Mouse (Mus musculus) CH12.LX (cell line): ENCODE measurements around the gene Slc3a1. TPM values are rescaled to one million over a fixed set of nuclear protein-coding genes. Genes with fewer than 3 reads are reported as not detected.

Experiments
- DNase-seq: peaks from one replicate; pipeline ENCODE4 v3.0.0-alpha.2; 2013; ENCODE audit errors: extremely low read depth
- H3K27ac ChIP-seq: 2 replicates; pipeline ENCODE4 v1.5.1; 2012; ENCODE audit warnings: low read depth, mild to moderate bottlenecking, control low read depth, moderate library complexity; ENCODE audit not compliant: insufficient read depth
- H3K27me3 ChIP-seq: replicated peaks from 2 replicates; pipeline ENCODE3; 2012; ENCODE audit warnings: inconsistent platforms
- H3K36me3 ChIP-seq, 2 experiments: replicated peaks in 1 of 2; 2 replicates each; pipeline versions ENCODE3 to v1.6.1; 2012; ENCODE audit warnings: inconsistent platforms in 1 of 2, low read length in 1 of 2, mild to moderate bottlenecking in 1 of 2, mixed read lengths in 1 of 2, moderate library complexity in 1 of 2; ENCODE audit not compliant: control insufficient read depth in 1 of 2, insufficient read depth in 1 of 2
- H3K4me1 ChIP-seq, 2 experiments: 2 replicates each; pipeline ENCODE4 v1.6.1; 2012; ENCODE audit warnings: inconsistent platforms in 1 of 2, moderate library complexity in 1 of 2; ENCODE audit not compliant: insufficient read depth in 2 of 2, control insufficient read depth in 1 of 2
- H3K4me2 ChIP-seq: 2 replicates; pipeline ENCODE4 v1.6.1; 2012; ENCODE audit warnings: low read depth, mild to moderate bottlenecking, control low read depth; ENCODE audit not compliant: poor library complexity, insufficient read depth, severe bottlenecking
- H3K4me3 ChIP-seq, 3 experiments: fragments of 150-350 bp in 1 of 3; sonication (generic) in 1 of 3; replicated peaks in 1 of 3; 2 replicates each; pipeline versions ENCODE3 to v1.5.1; 2011 to 2012; ENCODE audit warnings: low read depth in 2 of 3, low read length in 2 of 3, mild to moderate bottlenecking in 2 of 3, moderate library complexity in 2 of 3, control low read depth in 1 of 3, improper control_type of control experiment in 1 of 3, inconsistent platforms in 1 of 3, mixed read lengths in 1 of 3; ENCODE audit not compliant: poor library complexity in 1 of 3
- H3K79me2 ChIP-seq: replicated peaks from 2 replicates; pipeline ENCODE4 v1.6.1; 2012; ENCODE audit warnings: mild to moderate bottlenecking, moderate library complexity; ENCODE audit not compliant: control insufficient read depth, poor library complexity, insufficient read depth, severe bottlenecking; ENCODE audit errors: extremely low read depth
- H3K9ac ChIP-seq: 2 replicates; pipeline ENCODE4 v1.6.1; 2012; ENCODE audit warnings: low read depth, mild to moderate bottlenecking, control low read depth, moderate library complexity; ENCODE audit not compliant: insufficient read depth
- H3K9me3 ChIP-seq: replicated peaks from 2 replicates; pipeline ENCODE3; 2012; ENCODE audit warnings: low read length, inconsistent platforms, mixed read lengths
- CHD2 ChIP-seq: IDR thresholded peaks from 2 replicates; pipeline ENCODE4 v1.6.1; 2011; ENCODE audit warnings: low read length, improper control_type of control experiment
- GABPA ChIP-seq: IDR thresholded peaks from 2 replicates; pipeline ENCODE4 v1.6.1; 2012; ENCODE audit warnings: low read depth, low read length, improper control_type of control experiment, inconsistent platforms; ENCODE audit not compliant: insufficient replicate concordance
- HCFC1 ChIP-seq: IDR thresholded peaks from 2 replicates; pipeline ENCODE4 v1.6.1; 2012; ENCODE audit warnings: low read depth, mild to moderate bottlenecking, inconsistent platforms, low read length, improper control_type of control experiment
- IRF4 ChIP-seq: IDR thresholded peaks from 2 replicates; pipeline ENCODE4 v1.6.1; 2014; ENCODE audit warnings: low read depth, mild to moderate bottlenecking, inconsistent platforms, low read length, improper control_type of control experiment
- JUN ChIP-seq: IDR thresholded peaks from 2 replicates; pipeline ENCODE4 v1.6.1; 2011; ENCODE audit warnings: low read depth, mild to moderate bottlenecking, low read length, improper control_type of control experiment, moderate library complexity; ENCODE audit not compliant: insufficient read depth
- MAFK ChIP-seq: IDR thresholded peaks from 2 replicates; pipeline ENCODE4 v1.6.1; 2011; ENCODE audit warnings: low read length, improper control_type of control experiment; ENCODE audit not compliant: insufficient replicate concordance
- MAZ ChIP-seq: IDR thresholded peaks from 2 replicates; pipeline ENCODE4 v1.6.1; 2012; ENCODE audit warnings: low read depth, mild to moderate bottlenecking, inconsistent platforms, low read length, improper control_type of control experiment, moderate library complexity
- MXI1 ChIP-seq: IDR thresholded peaks from 2 replicates; pipeline ENCODE4 v1.6.1; 2011; ENCODE audit warnings: mild to moderate bottlenecking, low read depth, low read length, improper control_type of control experiment
- NRF1 ChIP-seq: IDR thresholded peaks from 2 replicates; pipeline ENCODE4 v1.6.1; 2014; ENCODE audit warnings: low read depth, mild to moderate bottlenecking, inconsistent platforms, low read length, improper control_type of control experiment, moderate library complexity
- POLR2A ChIP-seq: IDR thresholded peaks from 2 replicates; pipeline ENCODE4 v1.6.1; 2011; ENCODE audit warnings: low read depth, mild to moderate bottlenecking, improper control_type of control experiment, low read length
- TBP ChIP-seq: conservative IDR thresholded peaks from 2 replicates; pipeline ENCODE4 v1.6.1; 2011; ENCODE audit warnings: low read depth, low read length, improper control_type of control experiment
- UBTF ChIP-seq: IDR thresholded peaks from 2 replicates; pipeline ENCODE4 v1.6.1; 2012; ENCODE audit warnings: low read depth, mild to moderate bottlenecking, inconsistent platforms, low read length, improper control_type of control experiment, moderate library complexity
- USF1 ChIP-seq: IDR thresholded peaks from 2 replicates; pipeline ENCODE4 v1.6.1; 2014; ENCODE audit warnings: low read depth, mild to moderate bottlenecking, inconsistent platforms, low read length, improper control_type of control experiment
- USF2 ChIP-seq: conservative IDR thresholded peaks from 2 replicates; pipeline ENCODE4 v1.6.1; 2011; ENCODE audit warnings: low read depth, low read length, improper control_type of control experiment
- ZC3H11A ChIP-seq: IDR thresholded peaks from 2 replicates; pipeline ENCODE4 v1.6.1; 2012; ENCODE audit warnings: low read depth, mild to moderate bottlenecking, inconsistent platforms, low read length, improper control_type of control experiment
- ZKSCAN1 ChIP-seq: IDR thresholded peaks from 2 replicates; pipeline ENCODE4 v1.6.1; 2012; ENCODE audit warnings: low read depth, inconsistent platforms, low read length, improper control_type of control experiment, borderline replicate concordance
- dilution Hi-C: fragments of 300-500 bp; cut with MboI; formaldehyde crosslinking; loops from 2 replicates; pipeline ENCODE4 v1.14.3; 2020; ENCODE audit warnings: low sequenced_read_pairs; ENCODE audit not compliant: extremely low pct_unique_long_range_greater_than_20kb, extremely low pct_ligation_motif_present
- in situ Hi-C: fragments of 300-500 bp; cut with MboI; formaldehyde crosslinking; loops from 3 replicates; pipeline ENCODE4 v1.14.3; 2019; ENCODE audit warnings: low sequenced_read_pairs, low pct_ligation_motif_present, low pct_unique_long_range_greater_than_20kb, mixed read lengths
- polyA plus RNA-seq: library from polyadenylated mRNA; unstranded; fragments of >175 nt; gene quantifications from 2 replicates; pipeline ENCODE4 v1.2.1, GENCODE M21; 2012; ENCODE audit warnings: low read depth; ENCODE audit not compliant: insufficient read length
- total RNA-seq, 2 experiments: library from RNA; depleted of rRNA; stranded (reverse); fragments of 300-350 nt in 1 of 2; fragments of >200 nt in 1 of 2; gene quantifications; 2 replicates each; pipeline ENCODE4 v1.2.3; 2012 to 2014

Slc3a1 gene
- total and polyA plus RNA-seq, 3 experiments, result 0.04 TPM; not detected in 2

- dilution Hi-C loops, result no loop called here
These were observed 3.9 kb upstream of the Slc3a1 start for GRCm38 (mm10) chr17:85024237-85024636.

GRCm38 (mm10) chr17:85025151-85025550, 3.0 kb upstream of the Slc3a1 start:
- in situ Hi-C loops, result no loop called here
- no peak overlapping the region for H3K27ac ChIP-seq
- dilution Hi-C loops, result no loop called here
- no peak for DNase-seq
- H3K4me2 ChIP-seq, result no peak overlapping the region
- H3K36me3 ChIP-seq, result peaks cover 0 to 10% of the 10 kb centered on the region in 2 experiments
- no peak overlapping the region for H3K4me3 ChIP-seq
- no peaks in the 10 kb centered on the region for H3K27me3 ChIP-seq
- H3K4me1 ChIP-seq, result peaks cover 3 to 15% of the 10 kb centered on the region in 2 experiments; a peak in 3 of 4 replicates
- H3K9me3 ChIP-seq, result no peaks in the 10 kb centered on the region
- TF ChIP-seq MAZ (no peak), ZKSCAN1 (no peak), TBP (no peak)
- TF ChIP-seq, all 38 proteins: peak for 0
- Histone ChIP-seq H3K9ac (no peak overlapping the region), H3K79me2 (no peaks in the 10 kb centered on the region)

More at GRCm38 (mm10) chr17:85024237-85024636, 3.9 kb upstream of the Slc3a1 start:
- DNase-seq, result no peak
- in situ Hi-C loops, result no loop called here
- Histone ChIP-seq H3K9ac (no peak overlapping the region), H3K9me3 (no peaks in the 10 kb centered on the region), H3K4me2 (no peak overlapping the region), H3K27me3 (no peaks in the 10 kb centered on the region), H3K36me3 (peaks cover 0 to 10% of the 10 kb centered on the region in 2 experiments), H3K4me3 (no peak overlapping the region), H3K27ac (no peak overlapping the region), H3K4me1 (peaks cover 8 to 24% of the 10 kb centered on the region in 2 experiments), H3K79me2 (no peaks in the 10 kb centered on the region)
- TF ChIP-seq HCFC1, result no peak
- no peak for TF ChIP-seq GABPA
- no peak for TF ChIP-seq JUN
- no peak for TF ChIP-seq USF1
- TF ChIP-seq MAFK, result no peak
- no peak for TF ChIP-seq NRF1
- TF ChIP-seq ZC3H11A, result no peak
- TF ChIP-seq UBTF, result no peak
- no peak for TF ChIP-seq USF2
- TF ChIP-seq IRF4, result no peak
- TF ChIP-seq CHD2, result no peak
- no peak for TF ChIP-seq TBP
- TF ChIP-seq MXI1, result no peak
- no peak for TF ChIP-seq POLR2A
